Mouse (Mus musculus) lung, postnatal 0 days (tissue): ENCODE measurements around the gene Trim10.

Experiments used
- CTCF ChIP-seq: IDR thresholded peaks from 2 replicates; pipeline ENCODE4 v1.5.1; 2016; ENCODE audit warnings: antibody characterized with exemption, mild to moderate bottlenecking
- EP300 ChIP-seq: IDR thresholded peaks from 2 replicates; pipeline ENCODE4 v1.6.1; 2016; ENCODE audit warnings: antibody characterized with exemption, mild to moderate bottlenecking, control low read depth

DNA sequence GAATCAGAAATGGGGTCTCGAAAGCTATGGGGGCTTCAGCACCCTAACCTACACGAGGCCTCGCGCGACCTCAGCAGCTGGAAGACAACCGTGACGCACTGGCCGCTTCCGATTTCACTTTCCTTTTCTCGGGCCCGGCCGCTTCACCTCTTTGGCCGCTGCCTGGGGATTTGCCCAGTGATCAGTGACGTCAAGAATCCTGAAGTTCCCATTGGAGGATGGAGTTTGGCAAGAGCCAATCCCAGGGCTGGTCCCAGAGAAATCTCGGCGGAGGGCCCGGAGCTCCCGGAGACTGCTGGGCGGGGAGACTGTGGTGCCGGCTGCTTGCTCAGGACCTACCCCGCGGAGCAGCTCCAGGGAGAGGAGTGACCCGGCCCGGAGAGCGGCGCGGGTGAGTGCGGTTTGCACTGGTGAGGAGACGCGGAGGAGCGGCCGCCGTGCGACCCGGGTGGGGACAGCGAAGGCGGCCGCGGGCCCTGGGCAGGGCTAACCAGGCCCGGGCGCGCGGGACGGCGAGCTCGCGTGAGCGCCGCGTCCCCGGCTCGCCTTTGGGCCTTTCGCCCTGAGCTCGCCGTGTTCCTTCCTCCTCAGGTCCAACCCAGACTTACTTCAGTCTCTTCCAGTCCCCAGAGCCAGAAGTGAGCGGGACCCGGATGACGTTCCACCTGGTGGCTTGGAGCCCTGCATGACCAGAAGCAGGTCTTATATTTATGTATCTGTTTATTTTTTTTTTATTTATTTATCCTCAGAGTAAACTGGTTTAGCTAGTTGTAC, 32.3 kb upstream of the Trim10 start, which contains the start of gene Trim26:
- no peak for TF ChIP-seq CTCF
- no peak for TF ChIP-seq EP300
